Mouse (Mus musculus): ENCODE data around the gene Asap2. TPM values are rescaled to one million over a fixed set of nuclear protein-coding genes. Genes with fewer than 3 reads are reported as not detected.

Asap2 gene
- total and polyA plus RNA-seq, 3 experiments = 0.46 to 1.9 TPM; not detected in 1

DNA sequence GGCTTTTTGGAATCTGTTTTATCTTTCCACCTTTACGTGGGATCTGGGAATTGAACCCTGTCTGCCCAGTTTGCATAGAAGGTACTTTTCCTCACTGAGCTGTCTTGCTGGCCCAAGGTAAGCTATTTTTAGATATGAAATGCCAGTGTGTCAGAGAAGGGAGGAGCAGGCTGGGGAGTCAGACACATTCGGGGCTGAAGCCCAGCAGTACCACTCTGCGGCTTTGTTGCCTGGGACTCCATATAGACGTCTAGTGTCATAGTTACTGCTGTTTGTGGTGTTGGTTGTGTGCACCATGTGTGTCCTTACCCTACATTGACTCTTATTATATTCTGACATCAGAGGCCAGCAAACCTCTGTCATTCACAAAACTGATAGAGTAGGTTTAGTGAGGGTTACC lies 192.5 kb downstream of the Asap2 start:
- H3K79me2 ChIP-seq (ENCODE audit: control insufficient read depth, insufficient read depth, low read length, poor library complexity) = no peaks in the 10 kb centered on the region
- H3K9me3 ChIP-seq (replicated peaks; ENCODE audit: insufficient read depth, low read length) = no peaks in the 10 kb centered on the region
- no peak for DNase-seq (ENCODE audit: low read depth, low spot score)
- no peaks in the 10 kb centered on the region for H3K4me1 ChIP-seq (ENCODE audit: control insufficient read depth in 1 of 2, insufficient read depth in 2 of 2, low read length in 2 of 2)
- TF ChIP-seq BHLHE40 (IDR thresholded peaks at IDR 0.05; ENCODE audit: borderline replicate concordance, low read depth, low read length) (no peak), MYC (IDR thresholded peaks at IDR 0.05; ENCODE audit: low read depth, low read length) (no peak), ETS1 (IDR thresholded peaks at IDR 0.05; ENCODE audit: low read depth, low read length) (no peak), UBTF (IDR thresholded peaks at IDR 0.05; ENCODE audit: borderline replicate concordance, insufficient read depth, low read depth, low read length) (no peak), POLR2AphosphoS2 (IDR thresholded peaks at IDR 0.05; ENCODE audit: low read length) (no peak), CTCF (IDR thresholded peaks at IDR 0.05 in 2 of 3, conservative IDR thresholded peaks at IDR 0.05 in 1 of 3; ENCODE audit: control insufficient read depth in 1 of 3, insufficient read depth in 1 of 3, low read depth in 2 of 3, low read length in 3 of 3, poor library complexity in 1 of 3, severe bottlenecking in 1 of 3) (no peak), TBP (IDR thresholded peaks at IDR 0.05; ENCODE audit: low read depth, low read length) (no peak), ELF1 (IDR thresholded peaks at IDR 0.05; ENCODE audit: low read depth, low read length) (no peak), ZC3H11A (IDR thresholded peaks at IDR 0.05; ENCODE audit: low read depth, low read length) (no peak), TCF12 (IDR thresholded peaks at IDR 0.05; ENCODE audit: low read depth, low read length) (no peak), ZMIZ1 (IDR thresholded peaks at IDR 0.05; ENCODE audit: low read depth, low read length) (no peak)
- no peak overlapping the region for H3K9ac ChIP-seq (ENCODE audit: control insufficient read depth, low read depth, low read length, poor library complexity, severe bottlenecking)
- H3K27me3 ChIP-seq (ENCODE audit: control insufficient read depth in 1 of 2, insufficient read depth in 2 of 2, low read length in 2 of 2) = no peaks in the 10 kb centered on the region
- H3K4me3 ChIP-seq (ENCODE audit: control insufficient read depth in 1 of 2, insufficient read depth in 1 of 2, low read depth in 2 of 2, low read length in 2 of 2) = no peak overlapping the region
- no peak overlapping the region for H3K27ac ChIP-seq (ENCODE audit: control insufficient read depth, low read depth, low read length)
- no peaks in the 10 kb centered on the region for H3K36me3 ChIP-seq (ENCODE audit: control insufficient read depth in 1 of 2, insufficient read depth in 2 of 2, low read length in 2 of 2)

DNA sequence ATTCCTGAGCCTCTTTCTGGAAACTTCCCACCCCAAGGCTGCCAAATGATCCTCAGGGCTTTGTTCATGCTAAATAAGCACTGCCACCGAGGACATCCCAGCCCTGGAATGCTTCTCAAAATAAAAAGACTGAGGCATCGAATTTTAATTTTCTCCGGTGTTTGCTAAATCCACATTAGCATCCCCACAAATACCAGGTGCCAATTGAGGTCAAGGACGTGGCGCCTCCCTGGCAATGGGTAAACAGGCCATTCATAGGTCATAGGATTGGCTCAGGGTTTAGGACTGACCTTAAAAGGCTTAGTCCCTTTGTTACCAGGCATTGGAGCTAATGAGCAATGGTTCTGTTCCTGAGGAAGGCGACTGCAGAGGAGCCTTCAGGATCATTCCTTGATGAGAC lies 193.1 kb downstream of the Asap2 start:
- no peak overlapping the region for H3K4me3 ChIP-seq (ENCODE audit: control insufficient read depth in 1 of 2, insufficient read depth in 1 of 2, low read depth in 2 of 2, low read length in 2 of 2)
- H3K27me3 ChIP-seq (ENCODE audit: control insufficient read depth in 1 of 2, insufficient read depth in 2 of 2, low read length in 2 of 2) = no peaks in the 10 kb centered on the region
- H3K9ac ChIP-seq (ENCODE audit: control insufficient read depth, low read depth, low read length, poor library complexity, severe bottlenecking) = no peak overlapping the region
- H3K4me1 ChIP-seq (ENCODE audit: control insufficient read depth in 1 of 2, insufficient read depth in 2 of 2, low read length in 2 of 2) = no peaks in the 10 kb centered on the region
- no peaks in the 10 kb centered on the region for H3K36me3 ChIP-seq (ENCODE audit: control insufficient read depth in 1 of 2, insufficient read depth in 2 of 2, low read length in 2 of 2)
- DNase-seq (ENCODE audit: low read depth, low spot score) = no peak
- no peak for TF ChIP-seq MEF2A (IDR thresholded peaks at IDR 0.05; ENCODE audit: extremely low read depth, insufficient replicate concordance, low read depth, low read length, poor library complexity, severe bottlenecking)
- TF ChIP-seq POLR2AphosphoS2 (IDR thresholded peaks at IDR 0.05; ENCODE audit: low read length) = no peak
- TF ChIP-seq MAZ (IDR thresholded peaks at IDR 0.05; ENCODE audit: low read depth, low read length) = no peak
- no peak for TF ChIP-seq MAX (IDR thresholded peaks at IDR 0.05; ENCODE audit: low read length)
- TF ChIP-seq TCF12 (IDR thresholded peaks at IDR 0.05; ENCODE audit: low read depth, low read length) = no peak
- TF ChIP-seq KAT2A (conservative IDR thresholded peaks at IDR 0.05; ENCODE audit: low read depth, low read length) = no peak
- no peak for TF ChIP-seq GATA1 (IDR thresholded peaks at IDR 0.05; ENCODE audit: low read depth, low read length)
- TF ChIP-seq UBTF (IDR thresholded peaks at IDR 0.05; ENCODE audit: borderline replicate concordance, insufficient read depth, low read depth, low read length) = no peak
- no peak for TF ChIP-seq ZMIZ1 (IDR thresholded peaks at IDR 0.05; ENCODE audit: low read depth, low read length)
- no peaks in the 10 kb centered on the region for H3K79me2 ChIP-seq (ENCODE audit: control insufficient read depth, insufficient read depth, low read length, poor library complexity)
- no peak overlapping the region for H3K27ac ChIP-seq (ENCODE audit: control insufficient read depth, low read depth, low read length)
- no peaks in the 10 kb centered on the region for H3K9me3 ChIP-seq (replicated peaks; ENCODE audit: insufficient read depth, low read length)

Measured in MEL (cell line).